ENCODE assay signal across 24 mouse cellular contexts in genomic region chr19:32213577-32213976, GRCm38 (mm10).
DNase-seq lines count a peak whose midpoint lies in the region; ATAC-seq and TF ChIP-seq lines count a peak whose summit lies in the region.
"Had no signal": no experiment of that assay in that cellular context is flagged by ENCODE, and none has a peak within 500 bp of the region (broad histone marks: within the 10 kb centered on the region; RNA-seq: fewer than 3 reads in every experiment).

No protein-coding gene starts in this region.

- peak overlapping the region; percentile 33; the same call in 1 of the 2 replicates for H3K27ac ChIP-seq in heart, embryonic 13.5 days (replicated peaks)
- H3K27ac ChIP-seq in kidney, adult 2 months (ENCODE audit: insufficient read depth, low read depth, low read length), result no peak overlapping the region
- no peak overlapping the region for H3K27ac ChIP-seq in kidney, embryonic 16.5 days (ENCODE audit: low read length)
- no peak overlapping the region for H3K27ac ChIP-seq in liver, postnatal 0 days (ENCODE audit: low read depth)
- H3K27ac ChIP-seq: embryonic facial prominence, embryonic 15.5 days; hindbrain, embryonic 15.5 days; kidney, postnatal 0 days; limb, embryonic 12.5 days; neural tube, embryonic 15.5 days; stomach, embryonic 15.5 days had no signal

- H3K4me2 ChIP-seq in heart, embryonic 13.5 days, result no peak overlapping the region
- no peak overlapping the region for H3K4me2 ChIP-seq in kidney, embryonic 16.5 days (replicated peaks; ENCODE audit: low read depth, low read length)
- H3K4me2 ChIP-seq in liver, postnatal 0 days (ENCODE audit: low read depth, low read length), result no peak overlapping the region
- H3K4me2 ChIP-seq: embryonic facial prominence, embryonic 15.5 days; hindbrain, embryonic 15.5 days; limb, embryonic 12.5 days; midbrain, embryonic 11.5 days; neural tube, embryonic 15.5 days; stomach, embryonic 15.5 days had no signal

- TF ChIP-seq CTCF in kidney, adult 2 months (conservative IDR thresholded peaks at IDR 0.05; ENCODE audit: insufficient read depth, insufficient read length, low read depth, low read length), result no peak
- no peak for TF ChIP-seq CTCF in liver, postnatal 0 days (IDR thresholded peaks at IDR 0.05; ENCODE audit: low read depth)

- H3K36me3 ChIP-seq in heart, embryonic 13.5 days, result no peaks in the 10 kb centered on the region
- H3K36me3 ChIP-seq in kidney, adult 2 months (ENCODE audit: control insufficient read depth, insufficient read depth, low read length), result no peaks in the 10 kb centered on the region
- H3K36me3 ChIP-seq in kidney, embryonic 16.5 days (ENCODE audit: insufficient read depth, low read length), result no peaks in the 10 kb centered on the region
- H3K36me3 ChIP-seq in liver, postnatal 0 days (replicated peaks; ENCODE audit: insufficient read depth, low read length), result no peaks in the 10 kb centered on the region
- H3K36me3 ChIP-seq: embryonic facial prominence, embryonic 15.5 days; hindbrain, embryonic 15.5 days; limb, embryonic 12.5 days; neural tube, embryonic 15.5 days; stomach, embryonic 15.5 days had no signal

- DNase-seq in heart, adult 8-10 months (ENCODE audit: low spot score), result no peak
- DNase-seq in kidney, adult 2 months, result peak; percentile 69
- peak; percentile 47 for DNase-seq in liver, postnatal 0 days
- no peak for DNase-seq in liver
- DNase-seq in neural tube, embryonic 10.5 days (ENCODE audit: extremely low spot score, low spot score), result no peak
- DNase-seq in T-cell, adult 2 months (ENCODE audit: low spot score), result no peak
- DNase-seq: adrenal gland, postnatal 36 days; cerebellum, adult 11 months; cerebellum, adult 9-11 months; lung, postnatal 10 days; right cerebral cortex, adult 18-20 months; right cerebral cortex, postnatal 4 days; thymus, adult 18-20 months; thymus, postnatal 36 days had no signal

- no peak for ATAC-seq in heart, embryonic 13.5 days (ENCODE audit: extremely low read depth, insufficient number of reproducible peaks, low FRiP score, low TSS enrichment)
- ATAC-seq in kidney, embryonic 16.5 days (ENCODE audit: low FRiP score, low TSS enrichment), result no peak
- 0 out of 2 replicates have a peak, but pooled peaks have one; percentile 14 for ATAC-seq in liver, postnatal 0 days
- ATAC-seq: forebrain, embryonic 14.5 days had no signal

- H3K4me3 ChIP-seq in heart, embryonic 13.5 days, result no peak overlapping the region
- H3K4me3 ChIP-seq in kidney, adult 2 months (ENCODE audit: insufficient read depth, low read depth, low read length), result no peak overlapping the region
- no peak overlapping the region for H3K4me3 ChIP-seq in kidney, embryonic 16.5 days (ENCODE audit: low read length)
- H3K4me3 ChIP-seq in liver, postnatal 0 days (ENCODE audit: low read depth, low read length), result no peak overlapping the region
- H3K4me3 ChIP-seq: embryonic facial prominence, embryonic 15.5 days; hindbrain, embryonic 15.5 days; limb, embryonic 12.5 days; neural tube, embryonic 15.5 days; stomach, embryonic 15.5 days had no signal

- no peak overlapping the region for H3K9ac ChIP-seq in heart, embryonic 13.5 days
- no peak overlapping the region for H3K9ac ChIP-seq in kidney, embryonic 16.5 days (replicated peaks; ENCODE audit: low read length)
- no peak overlapping the region for H3K9ac ChIP-seq in liver, postnatal 0 days (replicated peaks)
- H3K9ac ChIP-seq: embryonic facial prominence, embryonic 15.5 days; hindbrain, embryonic 15.5 days; limb, embryonic 12.5 days; neural tube, embryonic 15.5 days; stomach, embryonic 15.5 days had no signal

- no peaks in the 10 kb centered on the region for H3K9me3 ChIP-seq in heart, embryonic 13.5 days
- H3K9me3 ChIP-seq in kidney, embryonic 16.5 days (ENCODE audit: low read length), result no peaks in the 10 kb centered on the region
- H3K9me3 ChIP-seq in liver, postnatal 0 days (ENCODE audit: low read length), result no peaks in the 10 kb centered on the region
- H3K9me3 ChIP-seq: embryonic facial prominence, embryonic 15.5 days; hindbrain, embryonic 15.5 days; limb, embryonic 12.5 days; stomach, embryonic 15.5 days had no signal

- 31% methylated on average over 3 of the region's 3 CpGs for WGBS in heart, embryonic 13.5 days
- 46% methylated on average over 3 of the region's 3 CpGs for WGBS in kidney, adult 2 months
- WGBS in kidney, embryonic 16.5 days, result 62% methylated on average over 3 of the region's 3 CpGs
- WGBS in liver, postnatal 0 days (ENCODE audit: insufficient replicate concordance), result 59% methylated on average over 3 of the region's 3 CpGs

- TF ChIP-seq EP300 in liver, postnatal 0 days (IDR thresholded peaks at IDR 0.05; ENCODE audit: low read depth), result peak; percentile 68

- TF ChIP-seq POLR2A in kidney, adult 2 months (IDR thresholded peaks at IDR 0.05; ENCODE audit: low read depth, low read length), result no peak

- peaks cover 43% of the 10 kb centered on the region for H3K4me1 ChIP-seq in heart, embryonic 13.5 days
- H3K4me1 ChIP-seq in kidney, adult 2 months (ENCODE audit: control insufficient read depth, insufficient read depth, low read length), result peaks cover 4% of the 10 kb centered on the region; the same call in 1 of the 2 replicates
- peaks cover 17% of the 10 kb centered on the region for H3K4me1 ChIP-seq in kidney, embryonic 16.5 days (ENCODE audit: insufficient read depth, low read length)
- peaks cover 39% of the 10 kb centered on the region for H3K4me1 ChIP-seq in liver, postnatal 0 days (ENCODE audit: insufficient read depth)

- H3K27me3 ChIP-seq in heart, embryonic 13.5 days (replicated peaks), result no peaks in the 10 kb centered on the region
- no peaks in the 10 kb centered on the region for H3K27me3 ChIP-seq in kidney, adult 2 months (replicated peaks; ENCODE audit: control insufficient read depth, insufficient read depth, low read length)
- no peaks in the 10 kb centered on the region for H3K27me3 ChIP-seq in kidney, embryonic 16.5 days (ENCODE audit: insufficient read depth, low read length)
- no peaks in the 10 kb centered on the region for H3K27me3 ChIP-seq in liver, postnatal 0 days (ENCODE audit: insufficient read depth, low read length)
- H3K27me3 ChIP-seq: embryonic facial prominence, embryonic 15.5 days; limb, embryonic 12.5 days; stomach, embryonic 15.5 days had no signal

Comparison
In these comparisons a context has a peak if more than half of its experiments do, and no peak if none do; other contexts are left out.
1. DNase-seq: peak in kidney, adult 2 months (single experiment) and liver, postnatal 0 days (single experiment); none in heart, adult 8-10 months (single experiment), liver (single experiment), neural tube, embryonic 10.5 days (single experiment) and T-cell, adult 2 months (single experiment).